Mouse (Mus musculus): ENCODE data around the gene Rgma. TPM values are rescaled to one million over a fixed set of nuclear protein-coding genes. Genes with fewer than 3 reads are reported as not detected.

The Rgma gene
- polyA plus RNA-seq, 1 experiment from 2014 or later = 0.31 TPM

DNA sequence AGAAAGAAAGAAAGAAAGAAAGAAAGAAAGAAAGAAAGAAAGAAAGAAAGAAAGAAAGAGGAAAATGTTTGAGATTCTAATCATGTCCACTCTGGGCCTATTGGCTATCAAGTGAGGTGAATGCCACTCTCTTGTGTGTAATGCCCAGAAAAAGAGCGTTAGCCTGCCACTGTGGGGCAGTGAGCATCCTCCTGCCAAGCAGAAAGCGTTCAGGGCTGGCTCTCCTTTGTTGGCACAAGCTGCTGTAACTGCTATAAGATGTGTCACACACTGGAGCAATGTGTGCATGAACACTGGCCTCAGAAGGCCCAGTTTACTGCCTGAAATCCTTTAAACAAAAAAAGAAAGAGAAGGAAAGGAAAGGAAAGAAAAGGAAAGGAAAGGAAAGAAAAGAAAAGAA is 26.8 kb downstream of the Rgma start:
- Histone ChIP-seq H3K27ac (no peak overlapping the region), H3K36me3 (no peaks in the 10 kb centered on the region), H3K9ac (no peak overlapping the region), H3K4me2 (no peak overlapping the region), H3K4me1 (replicated peaks) (peaks cover 13% of the 10 kb centered on the region), H3K9me3 (replicated peaks) (no peaks in the 10 kb centered on the region), H3K27me3 (peaks cover 52% of the 10 kb centered on the region), H3K4me3 (replicated peaks) (no peak overlapping the region)
- 42% methylated on average over 2 of the region's 2 CpGs for WGBS (ENCODE audit: insufficient replicate concordance)
- DNase-seq = no peak
- no peak for ATAC-seq (ENCODE audit: low read depth)

DNA sequence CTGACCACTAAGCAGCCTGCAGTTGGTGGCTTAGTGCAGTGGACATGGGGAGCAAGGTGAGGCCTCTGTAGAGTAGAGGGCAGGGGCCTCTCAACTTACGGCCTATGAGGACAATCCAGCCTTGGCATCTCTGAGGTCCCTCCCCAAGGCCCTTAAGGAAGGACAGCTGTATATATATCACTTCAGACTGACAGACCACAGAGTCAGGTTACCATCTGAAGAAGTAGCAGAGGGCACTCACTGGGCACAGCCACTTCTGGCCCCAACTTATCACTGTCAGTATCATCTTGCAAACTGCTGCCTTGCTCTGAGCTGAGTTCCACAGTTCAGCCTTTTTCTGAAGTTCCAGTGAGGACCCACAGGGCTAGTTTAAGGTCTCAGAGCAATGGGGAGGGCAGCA is 27.4 kb downstream of the Rgma start:
- no peak for DNase-seq

DNA sequence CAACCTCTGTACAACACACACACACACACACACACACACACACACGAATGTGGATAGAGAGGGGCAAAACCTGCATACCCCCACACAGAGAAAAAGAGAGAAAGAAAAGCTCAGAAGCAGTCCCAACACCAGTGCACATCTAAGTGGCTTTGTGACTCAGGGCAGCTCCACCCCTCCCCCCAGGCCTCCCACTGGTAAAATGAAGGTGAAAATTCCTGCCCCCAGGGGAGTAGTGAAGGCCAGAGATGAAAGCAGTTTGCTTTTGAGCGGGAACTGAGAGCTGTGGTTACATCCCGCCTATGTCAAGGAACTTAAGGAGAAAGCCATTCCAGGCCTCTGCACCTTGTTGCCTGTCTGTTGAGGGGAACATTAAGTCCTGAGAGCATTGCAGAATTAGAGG is 28.2 kb downstream of the Rgma start:
- 22% methylated on average over 3 of the region's 3 CpGs for WGBS (ENCODE audit: insufficient replicate concordance)
- Histone ChIP-seq H3K4me3 (replicated peaks) (no peak overlapping the region), H3K4me2 (no peak overlapping the region), H3K4me1 (replicated peaks) (peaks cover 8% of the 10 kb centered on the region), H3K27me3 (peaks cover 37% of the 10 kb centered on the region), H3K36me3 (no peaks in the 10 kb centered on the region), H3K9me3 (replicated peaks) (no peaks in the 10 kb centered on the region), H3K9ac (no peak overlapping the region), H3K27ac (no peak overlapping the region)
- ATAC-seq (ENCODE audit: low read depth) (no peak), DNase-seq (no peak)

More for the DNA sequence above, 27.4 kb downstream of the Rgma start:
- peaks cover 13% of the 10 kb centered on the region for H3K4me1 ChIP-seq (replicated peaks)
- H3K9me3 ChIP-seq (replicated peaks) = no peaks in the 10 kb centered on the region
- H3K27me3 ChIP-seq = peaks cover 46% of the 10 kb centered on the region
- no peak overlapping the region for H3K4me2 ChIP-seq
- H3K9ac ChIP-seq = no peak overlapping the region
- H3K36me3 ChIP-seq = no peaks in the 10 kb centered on the region
- 68% methylated on average over 1 of the region's 1 CpGs for WGBS (ENCODE audit: insufficient replicate concordance)
- ATAC-seq (ENCODE audit: low read depth) = no peak
- no peak overlapping the region for H3K4me3 ChIP-seq (replicated peaks)
- H3K27ac ChIP-seq = no peak overlapping the region

DNA sequence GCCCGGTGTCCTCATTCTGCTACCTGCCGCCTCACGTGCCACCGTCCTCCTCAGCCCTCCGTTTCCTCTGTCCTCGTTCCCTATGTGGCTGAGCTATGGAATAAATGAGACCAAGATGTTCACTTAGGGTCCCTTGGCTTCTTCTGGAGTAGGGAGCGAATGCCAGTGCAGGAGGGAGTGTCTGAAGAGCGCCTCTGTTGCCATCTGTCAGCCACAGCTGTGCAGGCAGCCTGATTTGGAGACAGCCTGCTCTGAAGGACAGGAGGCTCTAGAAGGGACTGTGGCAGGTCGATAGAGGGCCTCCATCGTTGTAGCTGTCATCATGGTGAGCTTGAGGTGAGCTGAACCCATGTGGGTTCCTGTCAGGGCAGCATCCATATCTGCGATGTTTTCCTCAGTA is 30.2 kb downstream of the Rgma start:
- Histone ChIP-seq H3K27ac (no peak overlapping the region), H3K36me3 (no peaks in the 10 kb centered on the region), H3K9ac (no peak overlapping the region), H3K27me3 (peaks cover 17% of the 10 kb centered on the region), H3K4me1 (replicated peaks) (no peaks in the 10 kb centered on the region), H3K9me3 (replicated peaks) (no peaks in the 10 kb centered on the region), H3K4me3 (replicated peaks) (no peak overlapping the region), H3K4me2 (no peak overlapping the region)
- DNase-seq (no peak), ATAC-seq (ENCODE audit: low read depth) (no peak)
- WGBS (ENCODE audit: insufficient replicate concordance) = 78% methylated on average over 11 of the region's 11 CpGs

DNA sequence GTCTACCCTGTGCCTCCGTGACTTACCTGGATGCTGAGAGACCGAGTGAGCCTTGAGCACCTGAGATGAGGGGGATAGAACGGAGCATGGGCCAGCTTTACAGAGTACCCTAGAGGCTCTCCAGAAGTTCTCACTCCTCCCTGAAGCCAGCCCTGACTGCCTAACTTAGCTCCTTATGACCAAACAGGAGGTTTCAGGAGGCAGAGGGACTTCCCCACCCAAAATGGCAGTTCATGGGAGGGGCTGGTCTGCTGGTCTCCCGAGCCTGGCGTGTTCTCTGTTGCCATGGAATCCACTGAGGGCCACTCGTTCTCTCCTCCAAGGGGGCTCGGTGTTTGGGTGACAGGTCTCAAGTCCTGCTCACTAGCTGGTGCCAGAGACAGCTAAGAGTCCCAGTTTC is 36.2 kb downstream of the Rgma start:
- 49% methylated on average over 7 of the region's 7 CpGs for WGBS (ENCODE audit: insufficient replicate concordance)
- no peak overlapping the region for H3K27ac ChIP-seq

DNA sequence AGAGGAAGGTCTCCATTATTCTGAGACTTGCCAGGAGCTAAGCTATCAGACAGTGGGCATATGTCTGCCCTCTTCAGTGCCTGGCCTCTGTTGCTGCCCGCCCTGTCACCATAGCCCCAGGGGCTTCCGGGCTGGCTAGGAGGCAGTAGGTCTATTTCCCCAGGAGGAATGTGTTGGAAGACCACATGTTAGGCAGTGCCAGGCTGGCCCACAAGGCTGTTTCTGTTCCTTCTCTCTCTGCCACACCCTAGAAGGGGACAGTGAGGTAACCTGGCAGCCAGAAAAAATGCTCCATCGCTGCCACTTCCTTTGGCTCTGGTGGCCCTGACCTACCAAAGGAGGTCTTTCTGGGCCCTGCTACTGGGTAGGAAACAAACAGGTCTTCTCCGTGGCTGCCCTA is 36.7 kb downstream of the Rgma start:
- H3K36me3 ChIP-seq = no peaks in the 10 kb centered on the region
- no peaks in the 10 kb centered on the region for H3K27me3 ChIP-seq
- H3K9me3 ChIP-seq (replicated peaks) = no peaks in the 10 kb centered on the region
- no peaks in the 10 kb centered on the region for H3K4me1 ChIP-seq (replicated peaks)
- H3K4me2 ChIP-seq = no peak overlapping the region
- no peak for DNase-seq
- no peak overlapping the region for H3K4me3 ChIP-seq (replicated peaks)
- 77% methylated on average over 4 of the region's 4 CpGs for WGBS (ENCODE audit: insufficient replicate concordance)
- no peak overlapping the region for H3K27ac ChIP-seq
- no peak overlapping the region for H3K9ac ChIP-seq
- no peak for ATAC-seq (ENCODE audit: low read depth)

More for the DNA sequence above, 36.2 kb downstream of the Rgma start:
- Histone ChIP-seq H3K9ac (no peak overlapping the region), H3K4me1 (replicated peaks) (no peaks in the 10 kb centered on the region), H3K27me3 (no peaks in the 10 kb centered on the region), H3K9me3 (replicated peaks) (no peaks in the 10 kb centered on the region), H3K4me2 (no peak overlapping the region), H3K4me3 (replicated peaks) (no peak overlapping the region), H3K36me3 (no peaks in the 10 kb centered on the region)
- DNase-seq = no peak
- no peak for ATAC-seq (ENCODE audit: low read depth)

DNA sequence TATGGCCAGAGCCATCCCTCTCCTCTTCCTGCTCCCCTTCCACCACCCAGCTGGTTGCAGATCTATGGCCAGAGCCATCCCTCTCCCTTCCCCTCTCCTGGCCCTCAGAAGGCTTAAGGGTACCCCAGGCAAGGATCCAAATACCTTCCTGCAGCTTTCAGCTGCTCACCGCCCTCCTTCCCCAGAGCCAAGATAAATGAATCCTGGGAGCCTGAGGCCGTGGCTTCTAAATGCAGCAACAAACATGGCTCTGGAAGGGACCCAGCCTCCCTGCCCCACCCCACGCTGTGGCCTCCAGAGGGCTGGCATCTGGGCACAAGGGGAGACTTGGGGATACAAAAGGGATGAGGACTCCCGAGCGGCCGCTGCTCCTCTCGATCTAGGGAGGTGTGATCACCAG is 37.1 kb downstream of the Rgma start:
- ATAC-seq (ENCODE audit: low read depth) = no peak
- no peaks in the 10 kb centered on the region for H3K27me3 ChIP-seq

DNA sequence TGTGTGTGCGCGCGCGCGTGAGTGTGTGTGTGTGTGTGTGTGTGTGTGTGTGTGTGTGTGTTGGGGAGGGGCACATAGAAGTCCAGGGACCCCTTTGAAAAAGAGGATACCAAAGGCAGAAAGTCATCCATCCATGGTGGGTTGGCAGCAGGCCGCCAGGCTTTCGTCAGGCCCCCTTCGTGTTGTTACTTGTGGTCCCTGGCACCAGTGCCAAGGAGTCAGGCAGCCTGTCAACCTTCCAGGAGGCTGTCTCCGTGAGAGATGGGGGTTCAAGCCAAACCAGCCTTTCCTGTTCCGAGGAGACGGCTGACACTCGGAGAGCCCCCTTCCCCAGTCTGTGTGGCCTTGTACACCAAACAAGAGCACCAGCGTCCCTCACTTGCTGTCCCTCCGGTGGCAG is 38.9 kb downstream of the Rgma start:
- H3K27me3 ChIP-seq = no peaks in the 10 kb centered on the region
- 81% methylated on average over 14 of the region's 14 CpGs for WGBS (ENCODE audit: insufficient replicate concordance)
- ATAC-seq (ENCODE audit: low read depth) (no peak), DNase-seq (no peak)
- H3K27ac ChIP-seq = no peak overlapping the region
- H3K4me1 ChIP-seq (replicated peaks) = no peaks in the 10 kb centered on the region
- no peak overlapping the region for H3K4me2 ChIP-seq
- H3K9me3 ChIP-seq (replicated peaks) = no peaks in the 10 kb centered on the region
- H3K9ac ChIP-seq = no peak overlapping the region
- no peak overlapping the region for H3K4me3 ChIP-seq (replicated peaks)
- H3K36me3 ChIP-seq = no peaks in the 10 kb centered on the region

More for the DNA sequence above, 37.1 kb downstream of the Rgma start:
- WGBS (ENCODE audit: insufficient replicate concordance) = 66% methylated on average over 7 of the region's 7 CpGs
- Histone ChIP-seq H3K4me2 (no peak overlapping the region), H3K9ac (no peak overlapping the region), H3K4me3 (replicated peaks) (no peak overlapping the region), H3K4me1 (replicated peaks) (no peaks in the 10 kb centered on the region), H3K36me3 (no peaks in the 10 kb centered on the region), H3K9me3 (replicated peaks) (no peaks in the 10 kb centered on the region), H3K27ac (no peak overlapping the region)
- no peak for DNase-seq

DNA sequence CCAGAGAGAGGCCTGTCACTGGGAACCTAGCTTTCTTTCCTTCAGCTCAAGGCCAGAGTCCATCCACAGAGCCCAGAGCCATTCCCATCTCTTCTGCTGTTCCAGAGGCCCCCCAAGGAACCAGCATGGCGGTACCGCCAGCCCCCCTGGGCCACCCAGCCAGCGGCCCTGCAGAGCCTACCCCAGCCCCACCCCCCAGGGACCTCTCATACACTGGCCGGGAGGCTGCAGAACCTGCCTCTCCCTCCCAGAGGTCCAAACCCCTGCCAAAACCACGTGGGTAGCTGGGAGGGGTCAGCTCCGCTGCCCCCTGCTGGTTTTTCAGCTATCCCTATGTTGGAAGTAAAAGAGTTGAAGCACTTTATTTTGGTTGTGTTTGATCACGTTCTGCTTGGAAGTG is 44.1 kb downstream of the Rgma start:
- DNase-seq (no peak), ATAC-seq (ENCODE audit: low read depth) (no peak)
- 44% methylated on average over 7 of the region's 7 CpGs for WGBS (ENCODE audit: insufficient replicate concordance)
- Histone ChIP-seq H3K36me3 (no peaks in the 10 kb centered on the region), H3K27me3 (no peaks in the 10 kb centered on the region), H3K9ac (no peak overlapping the region), H3K4me3 (replicated peaks) (no peak overlapping the region), H3K9me3 (replicated peaks) (no peaks in the 10 kb centered on the region), H3K4me1 (replicated peaks) (peaks cover 3% of the 10 kb centered on the region; the same call in 1 of the 2 replicates), H3K4me2 (no peak overlapping the region), H3K27ac (no peak overlapping the region)

DNA sequence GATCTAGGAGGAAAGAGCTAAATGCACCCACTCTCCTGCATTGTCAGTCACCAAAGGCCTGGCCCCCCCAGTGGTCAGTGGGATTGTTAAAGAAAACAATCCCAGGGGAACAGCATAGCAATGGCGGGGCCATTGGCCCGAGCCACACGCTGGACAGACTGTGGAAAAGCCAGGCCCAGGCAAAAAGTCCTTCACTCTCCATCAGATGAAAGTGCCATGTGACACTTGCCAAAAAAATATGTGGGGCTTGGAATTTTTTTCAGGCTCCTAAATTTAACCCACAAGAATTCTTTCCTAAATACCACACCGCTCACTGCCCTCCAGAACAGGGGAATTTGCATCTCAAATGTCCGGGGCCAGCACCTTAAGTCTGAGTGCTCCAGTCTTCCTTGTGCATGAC is 45.5 kb downstream of the Rgma start:
- H3K27ac ChIP-seq = no peak overlapping the region
- no peaks in the 10 kb centered on the region for H3K36me3 ChIP-seq
- no peak overlapping the region for H3K4me2 ChIP-seq
- H3K9me3 ChIP-seq (replicated peaks) = no peaks in the 10 kb centered on the region
- peaks cover 3% of the 10 kb centered on the region; the same call in 1 of the 2 replicates for H3K4me1 ChIP-seq (replicated peaks)
- DNase-seq = no peak
- WGBS (ENCODE audit: insufficient replicate concordance) = 61% methylated on average over 5 of the region's 5 CpGs
- ATAC-seq (ENCODE audit: low read depth) = no peak
- H3K27me3 ChIP-seq = no peaks in the 10 kb centered on the region
- no peak overlapping the region for H3K9ac ChIP-seq
- no peak overlapping the region for H3K4me3 ChIP-seq (replicated peaks)

DNA sequence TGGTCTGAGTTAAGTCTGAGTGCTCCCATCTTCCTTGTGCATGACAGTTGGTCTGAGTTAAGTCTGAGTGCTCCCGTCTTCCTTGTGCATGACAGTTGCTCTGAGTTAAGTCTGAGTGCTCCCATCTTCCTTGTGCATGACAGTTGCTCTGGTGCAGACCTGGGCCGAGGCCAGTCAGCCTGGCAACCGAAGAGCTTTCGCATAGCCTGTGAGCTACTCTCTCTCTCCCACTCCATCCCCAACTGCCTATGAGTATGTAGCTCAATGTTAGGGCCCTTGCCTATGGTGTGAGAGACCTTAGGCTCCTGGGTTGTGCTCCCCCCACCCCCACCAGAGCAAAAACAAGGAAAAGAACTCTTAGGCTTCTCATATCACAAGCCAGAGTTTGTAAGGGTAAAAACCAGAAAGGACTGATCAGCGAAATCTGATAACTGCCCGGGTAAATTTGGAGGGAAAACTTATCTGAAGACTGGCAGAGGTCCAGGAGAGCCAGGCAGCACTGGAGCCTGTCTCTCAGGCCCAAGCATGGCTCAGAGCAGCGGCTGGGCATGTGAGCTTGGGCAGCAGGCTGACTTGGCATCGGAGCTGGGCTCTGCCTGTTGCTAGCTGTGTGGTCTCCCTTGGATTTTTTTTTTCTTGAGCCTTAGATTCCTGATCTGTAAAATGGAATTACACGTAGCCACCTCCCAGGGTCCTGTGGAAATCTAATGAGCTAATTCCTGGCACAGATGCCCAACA is 46.1 kb downstream of the Rgma start:
- 58% methylated on average over 9 of the region's 9 CpGs for WGBS (ENCODE audit: insufficient replicate concordance)
- ATAC-seq (ENCODE audit: low read depth) = no peak
- no peak overlapping the region for H3K4me2 ChIP-seq
- peaks cover 3% of the 10 kb centered on the region; the same call in 1 of the 2 replicates for H3K4me1 ChIP-seq (replicated peaks)
- no peaks in the 10 kb centered on the region for H3K9me3 ChIP-seq (replicated peaks)
- H3K27me3 ChIP-seq = no peaks in the 10 kb centered on the region
- H3K4me3 ChIP-seq (replicated peaks) = no peak overlapping the region
- H3K36me3 ChIP-seq = no peaks in the 10 kb centered on the region
- no peak overlapping the region for H3K27ac ChIP-seq
- DNase-seq = no peak
- H3K9ac ChIP-seq = no peak overlapping the region

Measured in liver, embryonic 13.5 days (tissue).